Mouse (Mus musculus) cerebellum, adult 8-10 months (tissue): ENCODE results near the gene Psap.
A peak's percentile ranks its signal among the peaks of the same experiment; 100 is the strongest.

Experiments used
- DNase-seq: peaks from one replicate; pipeline ENCODE4 v3.0.0; 2022

The Psap gene

GRCm38 (mm10) chr10:60350077-60350804, 72.8 kb downstream of the Psap start:
- DNase-seq: no peak

- DNase-seq: peak; percentile 10
Measured at GRCm38 (mm10) chr10:60350805-60351167, 73.4 kb downstream of the Psap start.

GRCm38 (mm10) chr10:60351248-60351647, 73.8 kb downstream of the Psap start:
- DNase-seq: no peak

GRCm38 (mm10) chr10:60351761-60352455, 74.5 kb downstream of the Psap start:
- DNase-seq: no peak
